Comparison of ENCODE assay signal across 9 mouse cellular contexts in genomic region chr15:99498781-99499180, GRCm38 (mm10). TPM values are rescaled to one million over a fixed set of nuclear protein-coding genes. Genes with fewer than 3 reads are reported as not detected.
DNase-seq lines count a peak whose midpoint lies in the region; ATAC-seq and TF ChIP-seq lines count a peak whose summit lies in the region.
"Had no signal": no experiment of that assay in that cellular context is flagged by ENCODE, and none has a peak within 500 bp of the region (broad histone marks: within the 10 kb centered on the region; RNA-seq: fewer than 3 reads in every experiment).

No protein-coding gene starts in this region.

- peak; percentile 55 to 64 for DNase-seq in cerebellum, adult 2 months
- no peak for DNase-seq in cerebellum, postnatal 36 days
- DNase-seq in MN1 (ENCODE audit: low spot score), result peak; percentile 94
- DNase-seq in kidney, postnatal 36 days, result peak; percentile 58 to 66
- no peak for DNase-seq in midbrain, embryonic 14.5 days
- no peak for DNase-seq in layer of hippocampus, adult 11-12 months (ENCODE audit: low spot score)
- no peak for DNase-seq in left cerebral cortex, adult 8-10 months (ENCODE audit: low spot score in 2 of 2)

- H3K27me3 ChIP-seq in cerebellum, adult 2 months (ENCODE audit: control insufficient read depth, insufficient read depth, low read length), result no peaks in the 10 kb centered on the region
- peaks cover 19% of the 10 kb centered on the region for H3K27me3 ChIP-seq in heart, embryonic 14.5 days (ENCODE audit: control insufficient read depth, insufficient read depth, low read length)
- 0 out of 2 replicates have a peak, but pooled peaks cover 3% of the 10 kb centered on the region for H3K27me3 ChIP-seq in midbrain, embryonic 14.5 days (ENCODE audit: control insufficient read depth, insufficient read depth, low read length)

- peak; percentile 32; the same call in 1 of the 2 replicates for ATAC-seq in heart, embryonic 14.5 days (ENCODE audit: insufficient number of reproducible peaks, insufficient read depth, low FRiP score, low read depth)
- no peak for ATAC-seq in midbrain, embryonic 14.5 days (ENCODE audit: low FRiP score, low TSS enrichment)

- H3K4me3 ChIP-seq in cerebellum, adult 2 months (replicated peaks; ENCODE audit: insufficient read depth, low read depth, low read length), result no peak overlapping the region
- no peak overlapping the region for H3K4me3 ChIP-seq in heart, embryonic 14.5 days (ENCODE audit: control insufficient read depth in 1 of 2, insufficient read depth in 1 of 2, low read depth in 1 of 2, low read length in 2 of 2)
- H3K4me3 ChIP-seq in midbrain, embryonic 14.5 days (replicated peaks; ENCODE audit: low read depth, low read length), result no peak overlapping the region

- peak overlapping the region; percentile 16; the same call in 1 of the 2 replicates for H3K4me2 ChIP-seq in heart, embryonic 14.5 days (ENCODE audit: low read length)
- H3K4me2 ChIP-seq in midbrain, embryonic 14.5 days (ENCODE audit: low read length), result no peak overlapping the region

- no peaks in the 10 kb centered on the region for H3K9me3 ChIP-seq in heart, embryonic 14.5 days (ENCODE audit: control insufficient read depth, low read length)
- no peaks in the 10 kb centered on the region for H3K9me3 ChIP-seq in midbrain, embryonic 14.5 days (ENCODE audit: control insufficient read depth, low read length)

- peaks cover 67% of the 10 kb centered on the region for H3K4me1 ChIP-seq in cerebellum, adult 2 months (ENCODE audit: control insufficient read depth, insufficient read depth, low read length)
- peaks cover 32 to 40% of the 10 kb centered on the region in 2 experiments for H3K4me1 ChIP-seq in heart, embryonic 14.5 days (ENCODE audit: control insufficient read depth in 2 of 2, insufficient read depth in 2 of 2, low read length in 2 of 2)
- H3K4me1 ChIP-seq in midbrain, embryonic 14.5 days (ENCODE audit: control insufficient read depth, insufficient read depth, low read length), result peaks cover 10% of the 10 kb centered on the region; the same call in 1 of the 2 replicates

- TF ChIP-seq POLR2A in cerebellum, adult 2 months (IDR thresholded peaks at IDR 0.05; ENCODE audit: borderline replicate concordance, insufficient read depth, low read length), result no peak

- WGBS in cerebellum, adult 2 months, result 13% methylated on average over 4 of the region's 4 CpGs
- 11% methylated on average over 4 of the region's 4 CpGs for WGBS in heart, embryonic 14.5 days
- WGBS in midbrain, embryonic 14.5 days, result 65% methylated on average over 4 of the region's 4 CpGs

- H3K36me3 ChIP-seq in heart, embryonic 14.5 days (ENCODE audit: control insufficient read depth, insufficient read depth, low read length), result no peaks in the 10 kb centered on the region
- no peaks in the 10 kb centered on the region for H3K36me3 ChIP-seq in midbrain, embryonic 14.5 days (ENCODE audit: control insufficient read depth, insufficient read depth, low read length)

- no peak overlapping the region for H3K9ac ChIP-seq in heart, embryonic 14.5 days (ENCODE audit: low read length)
- no peak overlapping the region for H3K9ac ChIP-seq in midbrain, embryonic 14.5 days (replicated peaks; ENCODE audit: low read length)

- no peak for TF ChIP-seq CTCF in cerebellum, adult 2 months (IDR thresholded peaks at IDR 0.05; ENCODE audit: borderline replicate concordance, insufficient read depth, low read depth, low read length)

- H3K27ac ChIP-seq in cerebellum, adult 2 months (ENCODE audit: insufficient read depth, low read length), result peak overlapping the region; percentile 92
- peak overlapping the region in 1 of 2 experiments; percentile 53; a peak in 2 of 4 replicates for H3K27ac ChIP-seq in heart, embryonic 14.5 days (replicated peaks in 1 of 2; ENCODE audit: control insufficient read depth in 1 of 2, insufficient read depth in 1 of 2, low read depth in 2 of 2, low read length in 2 of 2)
- no peak overlapping the region for H3K27ac ChIP-seq in midbrain, embryonic 14.5 days (replicated peaks; ENCODE audit: low read depth, low read length)

RNA-seq across cellular contexts. Expression of gene Bcdin3d, which starts 24.3 kb away (rescaled TPM):
- polyA plus RNA-seq in cerebellum, adult 2 months (2012; rRNA removed), result 11.6 and 12.4 TPM in 2 replicates
- polyA plus RNA-seq in heart, embryonic 14.5 days (2014; fragmentation: Nextera tagmentation; extraction: Ambion mirVana), result 11.8 and 12.5 TPM in 2 replicates
- polyA plus RNA-seq in midbrain, embryonic 14.5 days (2014; fragmentation: Nextera tagmentation; extraction: Ambion mirVana), result 23.0 and 24.6 TPM in 2 replicates
- 1 to 10 TPM; 4.5 to 6.2 (median 6.2) TPM for total RNA-seq in left cerebral cortex, adult 8-10 months (2022)

RNA-seq across cellular contexts. Expression of gene Faim2, which starts 29.2 kb away (rescaled TPM):
- 241 and 263 TPM in 2 replicates for polyA plus RNA-seq in cerebellum, adult 2 months (2012; rRNA removed)
- polyA plus RNA-seq in heart, embryonic 14.5 days (2014; fragmentation: Nextera tagmentation; extraction: Ambion mirVana), result 0.19 TPM in 1 of 2 replicates, not detected in the other
- polyA plus RNA-seq in midbrain, embryonic 14.5 days (2014; fragmentation: Nextera tagmentation; extraction: Ambion mirVana), result 17.9 and 19.0 TPM in 2 replicates
- total RNA-seq in left cerebral cortex, adult 8-10 months (2022), result 100 to 1,000 TPM; 421 to 457 (median 452) TPM
- total RNA-seq: neutrophil, adult 5-6 weeks had no signal

RNA-seq across cellular contexts. Expression of gene Nckap5l, which starts 41.2 kb away (rescaled TPM):
- 12.3 TPM in 2 replicates for polyA plus RNA-seq in cerebellum, adult 2 months (2012; rRNA removed)
- polyA plus RNA-seq in heart, embryonic 14.5 days (2014; fragmentation: Nextera tagmentation; extraction: Ambion mirVana), result 7.5 and 9.2 TPM in 2 replicates
- polyA plus RNA-seq in midbrain, embryonic 14.5 days (2014; fragmentation: Nextera tagmentation; extraction: Ambion mirVana), result 16.8 and 17.6 TPM in 2 replicates
- 10 to 100 TPM; 19.1 to 22.9 (median 19.5) TPM for total RNA-seq in left cerebral cortex, adult 8-10 months (2022)

Comparison
In these comparisons a context has a peak if more than half of its experiments do, and no peak if none do; other contexts are left out.
1. DNase-seq: peak in cerebellum, adult 2 months (2 of 2), MN1 (single experiment) and kidney, postnatal 36 days (2 of 2); none in cerebellum, postnatal 36 days (0 of 2), midbrain, embryonic 14.5 days (single experiment), layer of hippocampus, adult 11-12 months (single experiment) and left cerebral cortex, adult 8-10 months (0 of 2).
2. RNA of gene Faim2, which starts 29.2 kb away (polyA plus RNA-seq): 241 to 263 TPM in cerebellum, adult 2 months and 17.9 to 19.0 TPM in midbrain, embryonic 14.5 days; 0.19 TPM in heart, embryonic 14.5 days; every median in the first group is over 10 times any median in the second.